Mouse (Mus musculus) heart, postnatal 0 days (tissue): ENCODE measurements around the gene Cryl1.

ENCODE experiments used
- CTCF ChIP-seq: IDR thresholded peaks from 2 replicates; pipeline ENCODE4 v1.5.1; 2016; ENCODE audit warnings: antibody characterized with exemption, control low read depth, low read depth
- EP300 ChIP-seq: IDR thresholded peaks from 2 replicates; pipeline ENCODE4 v1.6.1; 2016; ENCODE audit warnings: antibody characterized with exemption, low read depth

DNA sequence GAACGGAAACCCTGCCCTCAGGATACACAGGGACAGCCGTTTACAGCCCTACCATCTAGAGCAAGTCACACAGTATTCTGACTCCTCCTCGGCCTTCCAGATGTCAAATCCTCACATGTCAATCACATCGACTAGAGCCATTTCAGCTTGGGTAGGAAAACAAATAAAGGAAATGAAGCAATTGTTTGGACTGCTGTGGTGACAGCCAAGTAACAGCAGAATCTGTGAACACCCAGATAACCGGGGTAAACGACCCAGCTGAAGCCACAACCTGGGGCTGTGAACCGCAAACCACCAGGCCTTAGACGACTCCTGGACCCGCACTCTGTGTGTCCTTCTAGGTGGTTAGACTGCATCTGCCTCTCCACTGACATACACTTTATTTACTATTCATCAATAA, 23.1 kb downstream of the Cryl1 start:
- TF ChIP-seq EP300 (no peak), CTCF (no peak)
